Mouse (Mus musculus) limb, embryonic 12.5 days (tissue): Measurements from ENCODE around the gene Tmcc1. TPM values are rescaled to one million over a fixed set of nuclear protein-coding genes. Genes with fewer than 3 reads are reported as not detected.
"Not testable (repeated sequence)": the region's sequence is repeated elsewhere in the genome, so short reads cannot be mapped to it uniquely, and the experiment has no call there.

Source experiments
- ATAC-seq: fragments of 200-750 bp; cut with Nextera tagmentation; 2 replicates; pipeline ENCODE4 v1.8.0; 2017; ENCODE audit warnings: low read depth, moderate TSS enrichment; ENCODE audit not compliant: insufficient number of reproducible peaks, insufficient read depth, low FRiP score, low TSS enrichment
- H3K27ac ChIP-seq: fragments of 300-500 bp; sonication (generic); 2 replicates; pipeline ENCODE4 v1.5.1; 2016; ENCODE audit warnings: mild to moderate bottlenecking, moderate library complexity
- H3K27me3 ChIP-seq: fragments of 300-500 bp; sonication (generic); 2 replicates; pipeline ENCODE4 v1.6.1; 2016; ENCODE audit warnings: mild to moderate bottlenecking, moderate library complexity
- H3K36me3 ChIP-seq: fragments of 300-500 bp; sonication (generic); 2 replicates; pipeline ENCODE4 v1.6.1; 2016; ENCODE audit warnings: mild to moderate bottlenecking, moderate library complexity
- H3K4me1 ChIP-seq: fragments of 300-500 bp; sonication (generic); replicated peaks from 2 replicates; pipeline ENCODE4 v1.6.1; 2016
- H3K4me2 ChIP-seq: fragments of 300-500 bp; sonication (generic); 2 replicates; pipeline ENCODE4 v1.6.1; 2016; ENCODE audit warnings: mild to moderate bottlenecking, moderate library complexity
- H3K4me3 ChIP-seq: fragments of 300-500 bp; sonication (generic); replicated peaks from 2 replicates; pipeline ENCODE4 v1.5.1; 2016; ENCODE audit warnings: mild to moderate bottlenecking
- H3K9ac ChIP-seq: fragments of 300-500 bp; sonication (generic); replicated peaks from 2 replicates; pipeline ENCODE4 v1.6.1; 2016; ENCODE audit warnings: mild to moderate bottlenecking, moderate library complexity
- H3K9me3 ChIP-seq: fragments of 300-500 bp; sonication (generic); 2 replicates; pipeline ENCODE4 v1.6.1; 2016; ENCODE audit warnings: mild to moderate bottlenecking, moderate library complexity
- WGBS: fragments of 180-500 bp; shearing (Covaris S2); methylation state at CpG from one replicate; pipeline ENCODE4 v1.1.7; 2016; 5-methylcytosine and 5-hydroxymethylcytosine counted together
- polyA plus RNA-seq: library from polyadenylated mRNA; unstranded; fragments of >200 nt; fragmentation: Nextera tagmentation; extraction: Ambion mirVana; gene quantifications from 2 replicates; pipeline ENCODE4 v1.2.1, GENCODE M21; 2016

The Tmcc1 gene
- polyA plus RNA-seq, 1 experiment from 2014 or later: 19.4 TPM

DNA sequence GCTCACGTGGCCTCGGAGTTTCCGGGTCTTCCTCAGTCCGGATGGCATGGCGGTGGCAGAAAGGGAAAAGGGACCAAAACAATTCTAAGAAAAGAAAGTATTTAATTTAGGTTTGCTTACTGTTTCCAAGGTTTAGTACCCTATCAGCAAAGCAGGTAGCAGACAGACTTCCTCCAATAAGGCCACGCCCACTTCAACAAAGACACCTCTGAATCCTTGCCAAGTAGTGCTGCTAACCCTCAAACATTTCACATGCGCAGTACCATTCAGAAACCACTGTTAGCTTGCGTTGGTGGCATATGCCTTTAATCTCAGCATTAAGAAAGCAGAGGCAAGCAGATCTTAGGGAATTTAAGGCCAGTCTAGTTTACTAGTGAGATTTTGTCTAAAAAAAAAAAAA is 2.5 kb upstream of the Tmcc1 start:
- H3K36me3 ChIP-seq: no peaks in the 10 kb centered on the region
- peaks cover 20% of the 10 kb centered on the region for H3K4me1 ChIP-seq
- H3K4me3 ChIP-seq: no peak overlapping the region
- no peak overlapping the region for H3K4me2 ChIP-seq
- no peaks in the 10 kb centered on the region for H3K9me3 ChIP-seq
- 67% methylated on average over 8 of the region's 8 CpGs for whole genome bisulfite sequencing
- H3K27ac ChIP-seq: no peak overlapping the region
- H3K9ac ChIP-seq: no peak overlapping the region
- no peak for ATAC-seq
- no peaks in the 10 kb centered on the region for H3K27me3 ChIP-seq

DNA sequence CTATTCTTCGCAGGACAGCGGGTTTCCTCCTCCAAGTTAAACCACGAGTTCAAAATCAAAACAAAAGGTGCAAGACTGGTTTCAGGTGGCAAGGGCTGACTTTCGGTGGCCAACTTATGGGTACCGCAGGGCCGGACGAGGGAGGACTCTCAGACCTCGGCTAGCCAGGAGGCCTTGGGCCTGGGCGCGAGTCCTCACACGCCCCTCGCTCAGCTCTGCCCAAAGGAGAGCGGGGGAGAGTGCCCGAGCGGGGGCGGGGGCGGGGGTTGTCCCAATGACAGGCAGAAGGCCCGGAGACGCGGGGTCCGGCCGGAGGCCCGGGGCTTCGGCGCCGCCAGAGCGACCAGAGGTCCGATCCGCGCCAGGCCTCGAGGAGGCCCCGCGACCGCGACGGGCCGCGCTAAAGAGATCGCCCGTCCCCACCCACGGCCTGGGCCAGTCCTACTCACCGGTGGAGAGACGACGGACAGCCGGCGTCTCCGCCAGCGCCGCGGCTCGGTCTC is 426 bp downstream of the Tmcc1 start:
- H3K9ac ChIP-seq: peak overlapping the region; percentile 91
- WGBS: under 1% methylated on average over 40 of the region's 51 CpGs
- no peaks in the 10 kb centered on the region for H3K36me3 ChIP-seq
- H3K4me2 ChIP-seq: peak overlapping the region; percentile 82
- H3K27ac ChIP-seq: peak overlapping the region; percentile 85
- no peaks in the 10 kb centered on the region for H3K9me3 ChIP-seq
- ATAC-seq: peak; percentile 77
- peak overlapping the region; percentile 94 for H3K4me3 ChIP-seq
- H3K27me3 ChIP-seq: no peaks in the 10 kb centered on the region
- peaks cover 20% of the 10 kb centered on the region for H3K4me1 ChIP-seq

GRCm38 (mm10) chr6:116189417-116189816 is 3.9 kb downstream of the Tmcc1 start:
- no peaks in the 10 kb centered on the region for H3K9me3 ChIP-seq
- H3K36me3 ChIP-seq: peaks cover 6% of the 10 kb centered on the region; the same call in 1 of the 2 replicates
- H3K27ac ChIP-seq: no peak overlapping the region
- H3K9ac ChIP-seq: no peak overlapping the region
- no peak overlapping the region for H3K4me2 ChIP-seq
- H3K4me1 ChIP-seq: peaks cover 20% of the 10 kb centered on the region
- WGBS: 81% methylated on average over 1 of the region's 1 CpGs
- no peaks in the 10 kb centered on the region for H3K27me3 ChIP-seq
- ATAC-seq: no peak
- no peak overlapping the region for H3K4me3 ChIP-seq

- Histone ChIP-seq H3K4me2 (no peak overlapping the region), H3K4me1 (peaks cover 5% of the 10 kb centered on the region), H3K27me3 (no peaks in the 10 kb centered on the region), H3K27ac (no peak overlapping the region), H3K36me3 (peaks cover 12% of the 10 kb centered on the region; the same call in 1 of the 2 replicates), H3K9me3 (no peaks in the 10 kb centered on the region), H3K4me3 (no peak overlapping the region), H3K9ac (no peak overlapping the region)
- WGBS: 49% methylated on average over 2 of the region's 2 CpGs
- no peak for ATAC-seq
These were observed 6.8 kb downstream of the Tmcc1 start for GRCm38 (mm10) chr6:116186485-116186884.

DNA sequence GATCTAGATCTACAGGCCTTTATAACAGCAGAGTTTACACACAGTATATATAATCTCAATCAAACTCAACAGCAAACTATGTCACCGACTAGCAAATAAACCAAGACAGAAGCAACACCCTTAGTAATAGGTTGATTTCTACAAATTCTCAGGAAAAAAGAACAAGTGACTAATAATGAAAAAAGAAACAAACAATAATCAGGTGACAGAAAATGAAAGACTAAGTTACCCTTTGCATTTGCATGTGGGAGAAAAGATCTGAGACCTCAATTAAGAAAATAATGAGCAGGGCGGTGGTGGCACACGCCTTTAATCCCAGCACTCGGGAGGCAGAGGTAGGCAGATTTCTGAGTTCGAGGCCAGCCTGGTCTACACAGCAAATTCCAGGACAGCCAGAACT is 9.8 kb downstream of the Tmcc1 start:
- H3K4me1 ChIP-seq: no peaks in the 10 kb centered on the region
- no peaks in the 10 kb centered on the region for H3K27me3 ChIP-seq
- no peak overlapping the region for H3K4me2 ChIP-seq
- H3K9me3 ChIP-seq: no peaks in the 10 kb centered on the region
- 88% methylated on average over 5 of the region's 5 CpGs for WGBS
- peaks cover 34% of the 10 kb centered on the region for H3K36me3 ChIP-seq
- no peak overlapping the region for H3K27ac ChIP-seq
- no peak for ATAC-seq
- H3K9ac ChIP-seq: no peak overlapping the region
- no peak overlapping the region for H3K4me3 ChIP-seq

- H3K4me3 ChIP-seq: no peak overlapping the region
- no peak overlapping the region for H3K27ac ChIP-seq
- no peak overlapping the region for H3K4me2 ChIP-seq
- no peaks in the 10 kb centered on the region for H3K9me3 ChIP-seq
- 65% methylated on average over 3 of the region's 3 CpGs for WGBS
- H3K36me3 ChIP-seq: peaks cover 49% of the 10 kb centered on the region
- ATAC-seq: no peak
- H3K4me1 ChIP-seq: no peaks in the 10 kb centered on the region
- H3K27me3 ChIP-seq: no peaks in the 10 kb centered on the region
- H3K9ac ChIP-seq: no peak overlapping the region
These were observed 12.6 kb downstream of the Tmcc1 start for GRCm38 (mm10) chr6:116180731-116181130.

DNA sequence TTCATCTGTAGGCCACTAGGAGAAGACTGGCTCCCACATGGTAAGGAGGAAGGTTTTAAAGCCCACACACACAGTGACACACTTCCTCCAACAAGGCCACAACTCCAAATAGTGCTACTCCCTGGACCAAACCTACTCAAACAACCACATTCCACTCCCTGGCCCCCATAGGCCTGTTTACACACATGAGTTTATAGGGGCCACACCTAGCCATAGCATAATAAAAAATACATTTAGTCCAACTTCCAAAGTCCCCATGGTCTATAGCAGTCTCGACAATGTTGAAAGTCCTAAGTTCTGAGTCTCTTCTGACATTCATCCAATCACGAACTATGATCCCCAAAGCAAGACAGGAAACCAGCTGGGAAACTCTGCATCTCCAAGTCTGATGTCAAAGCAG is 14.9 kb downstream of the Tmcc1 start:
- peaks cover 47% of the 10 kb centered on the region for H3K36me3 ChIP-seq
- WGBS: 95% methylated on average over 2 of the region's 2 CpGs

GRCm38 (mm10) chr6:116173511-116174099 is 19.7 kb downstream of the Tmcc1 start:
- H3K9me3 ChIP-seq, H3K27ac ChIP-seq, ATAC-seq, H3K27me3 ChIP-seq, H3K9ac ChIP-seq, H3K4me3 ChIP-seq, H3K4me1 ChIP-seq, H3K4me2 ChIP-seq: not testable (repeated sequence)
- H3K36me3 ChIP-seq: peaks cover 19% of the 10 kb centered on the region
- WGBS: 70% methylated on average over 37 of the region's 37 CpGs

More for the DNA sequence above, 14.9 kb downstream of the Tmcc1 start:
- H3K9ac ChIP-seq: no peak overlapping the region
- no peaks in the 10 kb centered on the region for H3K4me1 ChIP-seq
- H3K4me2 ChIP-seq: no peak overlapping the region
- ATAC-seq: no peak
- no peak overlapping the region for H3K4me3 ChIP-seq
- H3K27me3 ChIP-seq: no peaks in the 10 kb centered on the region
- no peak overlapping the region for H3K27ac ChIP-seq
- no peaks in the 10 kb centered on the region for H3K9me3 ChIP-seq

GRCm38 (mm10) chr6:116166383-116166782 is 26.9 kb downstream of the Tmcc1 start:
- Histone ChIP-seq H3K27ac (no peak overlapping the region), H3K4me2 (no peak overlapping the region), H3K9ac (no peak overlapping the region), H3K9me3 (no peaks in the 10 kb centered on the region), H3K36me3 (peaks cover 17% of the 10 kb centered on the region), H3K4me1 (no peaks in the 10 kb centered on the region), H3K27me3 (no peaks in the 10 kb centered on the region), H3K4me3 (no peak overlapping the region)
- ATAC-seq: no peak
- WGBS: 88% methylated on average over 1 of the region's 1 CpGs

- Histone ChIP-seq H3K9ac (no peak overlapping the region), H3K4me1 (peaks cover 7% of the 10 kb centered on the region), H3K9me3 (no peaks in the 10 kb centered on the region), H3K27ac (peak overlapping the region; percentile 1; the same call in 1 of the 2 replicates), H3K36me3 (peaks cover 7% of the 10 kb centered on the region; the same call in 1 of the 2 replicates), H3K4me2 (no peak overlapping the region), H3K4me3 (no peak overlapping the region), H3K27me3 (no peaks in the 10 kb centered on the region)
- no peak for ATAC-seq
- WGBS: 16% methylated on average over 3 of the region's 3 CpGs
These were observed 38.2 kb downstream of the Tmcc1 start for GRCm38 (mm10) chr6:116154854-116155624.

- H3K4me2 ChIP-seq: no peak overlapping the region
- H3K9ac ChIP-seq: no peak overlapping the region
- no peaks in the 10 kb centered on the region for H3K4me1 ChIP-seq
- H3K36me3 ChIP-seq: 0 out of 2 replicates have a peak, but pooled peaks cover under 1% of the 10 kb centered on the region
- H3K9me3 ChIP-seq: no peaks in the 10 kb centered on the region
- WGBS: 88% methylated on average over 1 of the region's 1 CpGs
- no peaks in the 10 kb centered on the region for H3K27me3 ChIP-seq
- H3K27ac ChIP-seq: no peak overlapping the region
- no peak overlapping the region for H3K4me3 ChIP-seq
- ATAC-seq: no peak
These were observed 45.9 kb downstream of the Tmcc1 start for GRCm38 (mm10) chr6:116147386-116147785.
